Mouse (Mus musculus): ENCODE data around the gene Dip2b.

GRCm38 (mm10) chr15:100218018-100218417 lies 179.6 kb downstream of the Dip2b start:
- TF ChIP-seq CTCF (conservative IDR thresholded peaks at IDR 0.05; ENCODE audit: low read length) (no peak), POU5F1 (IDR thresholded peaks at IDR 0.05; ENCODE audit: borderline replicate concordance, low read length) (no peak)

All from E14TG2a.4 (cell line).